Mouse (Mus musculus) MEL (cell line): ENCODE measurements around the gene Msx1. TPM values are rescaled to one million over a fixed set of nuclear protein-coding genes. Genes with fewer than 3 reads are reported as not detected.

ENCODE experiments used
- DNase-seq: peaks from one replicate; pipeline ENCODE4 v3.0.0; 2011; ENCODE audit warnings: low read depth, low spot score
- H3K27ac ChIP-seq: 2 replicates; pipeline ENCODE4 v1.5.1; 2012; ENCODE audit warnings: low read depth, mild to moderate bottlenecking, control low read depth, low read length, moderate library complexity; ENCODE audit not compliant: control insufficient read depth
- H3K27me3 ChIP-seq, 2 experiments: fragments of 150-350 bp in 1 of 2; sonication (generic) in 1 of 2; 2 replicates each; pipeline ENCODE4 v1.6.1; 2012; ENCODE audit warnings: low read length in 2 of 2, mild to moderate bottlenecking in 2 of 2, improper control_type of control experiment in 1 of 2, moderate library complexity in 1 of 2; ENCODE audit not compliant: insufficient read depth in 2 of 2, control insufficient read depth in 1 of 2
- H3K36me3 ChIP-seq, 2 experiments: 2 replicates each; pipeline ENCODE4 v1.6.1; 2012 to 2014; ENCODE audit warnings: low read length in 2 of 2, improper control_type of control experiment in 1 of 2, inconsistent platforms in 1 of 2, mild to moderate bottlenecking in 1 of 2; ENCODE audit not compliant: insufficient read depth in 2 of 2, control insufficient read depth in 1 of 2
- H3K4me1 ChIP-seq, 2 experiments: fragments of 150-350 bp in 1 of 2; sonication (generic) in 1 of 2; 2 replicates each; pipeline ENCODE4 v1.6.1; 2012; ENCODE audit warnings: low read length in 2 of 2, improper control_type of control experiment in 1 of 2, mild to moderate bottlenecking in 1 of 2; ENCODE audit not compliant: insufficient read depth in 2 of 2, control insufficient read depth in 1 of 2
- H3K4me3 ChIP-seq, 2 experiments: fragments of 150-350 bp in 1 of 2; sonication (generic) in 1 of 2; 2 replicates each; pipeline ENCODE4 v1.5.1; 2012; ENCODE audit warnings: low read depth in 2 of 2, low read length in 2 of 2, mild to moderate bottlenecking in 2 of 2, moderate library complexity in 2 of 2, control low read depth in 1 of 2, improper control_type of control experiment in 1 of 2; ENCODE audit not compliant: control insufficient read depth in 1 of 2, insufficient read depth in 1 of 2
- H3K79me2 ChIP-seq: 2 replicates; pipeline ENCODE4 v1.6.1; 2012; ENCODE audit warnings: mild to moderate bottlenecking, low read length, moderate library complexity; ENCODE audit not compliant: control insufficient read depth, poor library complexity, insufficient read depth
- H3K9ac ChIP-seq: 2 replicates; pipeline ENCODE4 v1.6.1; 2012; ENCODE audit warnings: low read depth, mild to moderate bottlenecking, control low read depth, low read length, moderate library complexity; ENCODE audit not compliant: control insufficient read depth, poor library complexity, severe bottlenecking
- H3K9me3 ChIP-seq: fragments of 150-350 bp; sonication (generic); replicated peaks from 2 replicates; pipeline ENCODE4 v1.6.1; 2012; ENCODE audit warnings: mild to moderate bottlenecking, low read length, improper control_type of control experiment, moderate library complexity; ENCODE audit not compliant: insufficient read depth
- BHLHE40 ChIP-seq: IDR thresholded peaks from 2 replicates; pipeline ENCODE4 v1.6.1; 2012; ENCODE audit warnings: low read depth, mild to moderate bottlenecking, inconsistent platforms, low read length, improper control_type of control experiment, borderline replicate concordance
- CHD1 ChIP-seq: IDR thresholded peaks from 2 replicates; pipeline ENCODE4 v1.6.1; 2012; ENCODE audit warnings: low read depth, mild to moderate bottlenecking, inconsistent platforms, low read length, improper control_type of control experiment
- CHD2 ChIP-seq: IDR thresholded peaks from 2 replicates; pipeline ENCODE4 v1.6.1; 2011; ENCODE audit warnings: low read length, improper control_type of control experiment
- E2F4 ChIP-seq: IDR thresholded peaks from 2 replicates; pipeline ENCODE4 v1.6.1; 2011; ENCODE audit warnings: low read depth, low read length, improper control_type of control experiment, borderline replicate concordance
- ELF1 ChIP-seq: IDR thresholded peaks from 2 replicates; pipeline ENCODE4 v1.6.1; 2014; ENCODE audit warnings: low read depth, mild to moderate bottlenecking, inconsistent platforms, low read length, improper control_type of control experiment, moderate library complexity
- ETS1 ChIP-seq: IDR thresholded peaks from 2 replicates; pipeline ENCODE4 v1.6.1; 2012; ENCODE audit warnings: low read depth, mild to moderate bottlenecking, inconsistent platforms, low read length, improper control_type of control experiment, moderate library complexity
- GABPA ChIP-seq: IDR thresholded peaks from 2 replicates; pipeline ENCODE4 v1.6.1; 2012; ENCODE audit warnings: low read depth, mild to moderate bottlenecking, inconsistent platforms, low read length, improper control_type of control experiment, moderate library complexity
- GATA1 ChIP-seq: IDR thresholded peaks from 2 replicates; pipeline ENCODE4 v1.6.1; 2011; ENCODE audit warnings: low read depth, low read length, improper control_type of control experiment
- HCFC1 ChIP-seq: IDR thresholded peaks from 2 replicates; pipeline ENCODE4 v1.6.1; 2012; ENCODE audit warnings: low read depth, mild to moderate bottlenecking, inconsistent platforms, low read length, improper control_type of control experiment, moderate library complexity
- KAT2A ChIP-seq: conservative IDR thresholded peaks from 2 replicates; pipeline ENCODE4 v1.6.1; 2012; ENCODE audit warnings: low read depth, low read length, improper control_type of control experiment, inconsistent platforms
- MEF2A ChIP-seq: IDR thresholded peaks from 2 replicates; pipeline ENCODE4 v1.6.1; 2014; ENCODE audit warnings: low read depth, mild to moderate bottlenecking, inconsistent platforms, low read length, improper control_type of control experiment; ENCODE audit not compliant: poor library complexity, insufficient replicate concordance, severe bottlenecking; ENCODE audit errors: extremely low read depth
- MYB ChIP-seq: IDR thresholded peaks from 2 replicates; pipeline ENCODE4 v1.6.1; 2011; ENCODE audit warnings: mild to moderate bottlenecking, low read depth, low read length, improper control_type of control experiment
- MYC ChIP-seq: IDR thresholded peaks from 2 replicates; pipeline ENCODE4 v1.6.1; 2011; ENCODE audit warnings: low read depth, mild to moderate bottlenecking, low read length, improper control_type of control experiment, moderate library complexity
- NELFE ChIP-seq: IDR thresholded peaks from 2 replicates; pipeline ENCODE4 v1.6.1; 2011; ENCODE audit warnings: low read depth, low read length, improper control_type of control experiment
- POLR2AphosphoS2 ChIP-seq: IDR thresholded peaks from 2 replicates; pipeline ENCODE4 v1.6.1; 2011; ENCODE audit warnings: low read length, improper control_type of control experiment
- RAD21 ChIP-seq: IDR thresholded peaks from 2 replicates; pipeline ENCODE4 v1.6.1; 2011; ENCODE audit warnings: mild to moderate bottlenecking, low read depth, low read length, improper control_type of control experiment
- RCOR1 ChIP-seq: IDR thresholded peaks from 2 replicates; pipeline ENCODE4 v1.6.1; 2012; ENCODE audit warnings: low read depth, mild to moderate bottlenecking, inconsistent platforms, low read length, improper control_type of control experiment
- SMC3 ChIP-seq: IDR thresholded peaks from 2 replicates; pipeline ENCODE4 v1.6.1; 2011; ENCODE audit warnings: low read depth, low read length, improper control_type of control experiment
- TAL1 ChIP-seq: IDR thresholded peaks from 2 replicates; pipeline ENCODE4 v1.6.1; 2012; ENCODE audit warnings: mild to moderate bottlenecking, inconsistent platforms, low read length, moderate library complexity, mixed read lengths
- TCF12 ChIP-seq: IDR thresholded peaks from 2 replicates; pipeline ENCODE4 v1.6.1; 2014; ENCODE audit warnings: low read depth, mild to moderate bottlenecking, inconsistent platforms, low read length, improper control_type of control experiment, moderate library complexity
- UBTF ChIP-seq: IDR thresholded peaks from 2 replicates; pipeline ENCODE4 v1.6.1; 2012; ENCODE audit warnings: low read depth, mild to moderate bottlenecking, inconsistent platforms, low read length, improper control_type of control experiment, moderate library complexity, borderline replicate concordance; ENCODE audit not compliant: insufficient read depth
- USF1 ChIP-seq: IDR thresholded peaks from 2 replicates; pipeline ENCODE4 v1.6.1; 2014; ENCODE audit warnings: low read depth, mild to moderate bottlenecking, inconsistent platforms, low read length, improper control_type of control experiment, moderate library complexity
- ZKSCAN1 ChIP-seq: IDR thresholded peaks from 2 replicates; pipeline ENCODE4 v1.6.1; 2012; ENCODE audit warnings: low read depth, mild to moderate bottlenecking, inconsistent platforms, low read length, improper control_type of control experiment, moderate library complexity
- ZMIZ1 ChIP-seq: IDR thresholded peaks from 2 replicates; pipeline ENCODE4 v1.6.1; 2012; ENCODE audit warnings: low read depth, mild to moderate bottlenecking, inconsistent platforms, low read length, improper control_type of control experiment, moderate library complexity
- polyA plus RNA-seq, 2 experiments: library from polyadenylated mRNA; stranded (reverse) in 1 of 2; unstranded in 1 of 2; fragments of >175 nt in 1 of 2; fragments of >200 nt in 1 of 2; gene quantifications; 2 replicates each; pipeline versions ENCODE4 v1.2.1 to v1.2.4; 2012; ENCODE audit warnings: low replicate concordance in 2 of 2, low read depth in 1 of 2; ENCODE audit not compliant: insufficient read length in 2 of 2, insufficient read depth in 1 of 2, missing spikeins in 1 of 2
- total RNA-seq: library from RNA; depleted of rRNA; stranded (reverse); fragments of 300-350 nt; gene quantifications from 2 replicates; pipeline ENCODE4 v1.2.3, GENCODE M21; 2012

The Msx1 gene
- total and polyA plus RNA-seq, 3 experiments = not detected

- TF ChIP-seq BHLHE40 (no peak), UBTF (no peak), SMC3 (no peak), POLR2AphosphoS2 (no peak), MEF2A (no peak), RCOR1 (no peak), KAT2A (no peak), MYB (no peak), TCF12 (no peak), CHD1 (no peak), NELFE (no peak), ETS1 (no peak), ELF1 (no peak), MYC (no peak), ZMIZ1 (no peak), ZKSCAN1 (no peak), RAD21 (no peak)
- TF ChIP-seq, all 39 proteins: peak for 0
- Histone ChIP-seq H3K79me2 (no peaks in the 10 kb centered on the region), H3K36me3 (no peaks in the 10 kb centered on the region), H3K27me3 (no peaks in the 10 kb centered on the region), H3K4me3 (no peak overlapping the region), H3K9ac (no peak overlapping the region), H3K4me1 (no peaks in the 10 kb centered on the region), H3K9me3 (no peaks in the 10 kb centered on the region), H3K27ac (no peak overlapping the region)
- DNase-seq = no peak
Observed at GRCm38 (mm10) chr5:37836267-37836646, 11.9 kb upstream of the Msx1 start.

- no peak for TF ChIP-seq ELF1
- TF ChIP-seq CHD2 = no peak
- TF ChIP-seq UBTF = no peak
- TF ChIP-seq E2F4 = no peak
- TF ChIP-seq CHD1 = no peak
- TF ChIP-seq BHLHE40 = no peak
- TF ChIP-seq MYC = no peak
- TF ChIP-seq RAD21 = no peak
- TF ChIP-seq USF1 = no peak
- TF ChIP-seq MYB = no peak
- TF ChIP-seq KAT2A = no peak
- TF ChIP-seq HCFC1 = no peak
- no peak for TF ChIP-seq GATA1
- no peak for TF ChIP-seq ZKSCAN1
- no peak for TF ChIP-seq TCF12
- no peak for TF ChIP-seq GABPA
- TF ChIP-seq TAL1 = no peak
Observed at GRCm38 (mm10) chr5:37835590-37836266, 11.3 kb upstream of the Msx1 start.

More at GRCm38 (mm10) chr5:37835590-37836266, 11.3 kb upstream of the Msx1 start:
- no peaks in the 10 kb centered on the region for H3K9me3 ChIP-seq
- H3K27me3 ChIP-seq = no peaks in the 10 kb centered on the region
- DNase-seq = no peak
- no peak overlapping the region for H3K27ac ChIP-seq
- no peak overlapping the region for H3K9ac ChIP-seq
- H3K36me3 ChIP-seq = no peaks in the 10 kb centered on the region
- no peaks in the 10 kb centered on the region for H3K79me2 ChIP-seq
- no peak overlapping the region for H3K4me3 ChIP-seq
- no peaks in the 10 kb centered on the region for H3K4me1 ChIP-seq
